Mouse (Mus musculus) 3T3-L1 (cell line): ENCODE data around the gene 1110002E22Rik.

Experiments used
- DNase-seq: peaks from one replicate; pipeline ENCODE4 v3.0.0-alpha.2; 2015; ENCODE audit warnings: low read depth, low spot score

1110002E22Rik gene

DNA sequence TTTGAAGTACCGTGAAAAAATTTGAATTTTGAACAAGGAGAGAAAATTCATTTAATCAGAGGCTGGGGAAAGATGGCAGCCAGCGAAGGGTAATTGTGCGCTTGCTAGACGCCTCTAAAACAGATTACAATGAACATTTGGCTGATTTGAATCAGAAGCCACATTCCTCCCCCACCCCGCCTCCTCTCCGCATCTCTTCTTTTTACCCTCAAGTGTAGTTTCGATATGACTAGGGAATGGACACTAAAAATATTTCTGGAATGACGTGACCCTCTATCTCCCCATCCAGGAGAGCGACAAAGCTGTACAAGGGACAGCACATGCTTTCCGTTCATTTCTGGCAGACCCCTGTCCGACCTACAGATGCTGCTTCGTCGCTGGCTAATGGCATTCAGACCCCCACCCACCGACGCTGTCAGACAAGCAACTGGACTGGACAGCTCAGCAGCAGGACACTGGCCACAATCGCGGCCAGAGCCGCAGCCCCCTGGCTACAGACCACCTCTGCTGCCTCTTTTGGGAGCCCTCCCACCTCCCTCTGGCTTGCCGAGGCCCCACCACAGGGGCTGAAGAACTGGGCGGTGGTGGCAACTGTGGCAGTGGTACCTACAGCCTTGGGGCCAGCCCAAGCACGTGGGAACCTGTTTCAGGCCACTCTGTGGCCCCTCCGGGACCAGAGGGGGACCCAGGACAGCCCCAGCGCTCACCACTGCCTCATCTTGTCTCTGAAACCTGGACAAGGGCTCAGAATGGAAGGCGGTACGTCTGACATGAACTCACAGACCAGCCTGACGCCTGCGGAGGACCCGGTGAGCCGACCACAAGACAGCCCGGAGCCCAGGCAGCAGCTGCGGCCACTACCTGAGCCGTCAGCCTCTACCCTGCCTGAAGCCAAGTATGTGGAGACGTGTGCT, at the start of gene 1110002E22Rik:
TSS of gene 1110002E22Rik (plus strand) at position 321 of the 914 bp plus-strand sequence.
- no peak for DNase-seq

DNA sequence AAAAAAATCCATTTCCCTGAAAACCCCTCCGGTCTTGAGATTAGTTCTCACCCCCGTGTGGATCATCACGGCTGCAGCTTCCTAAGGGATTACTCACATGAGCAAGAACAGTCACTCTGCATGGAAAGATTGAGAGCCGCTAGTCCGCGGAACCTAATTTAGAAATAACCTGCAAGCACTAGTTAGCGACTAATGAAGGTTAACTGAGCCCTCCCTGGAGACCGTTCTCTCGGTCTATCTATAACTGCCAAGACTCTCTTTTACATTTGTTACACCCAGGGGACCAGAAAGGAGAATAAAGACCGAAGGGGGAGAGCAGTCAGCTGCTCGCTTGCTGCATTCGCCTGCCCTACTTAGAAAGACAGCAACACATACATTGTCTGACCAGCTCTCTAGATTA, 48.0 kb upstream of the 1110002E22Rik start:
- no peak for DNase-seq

DNA sequence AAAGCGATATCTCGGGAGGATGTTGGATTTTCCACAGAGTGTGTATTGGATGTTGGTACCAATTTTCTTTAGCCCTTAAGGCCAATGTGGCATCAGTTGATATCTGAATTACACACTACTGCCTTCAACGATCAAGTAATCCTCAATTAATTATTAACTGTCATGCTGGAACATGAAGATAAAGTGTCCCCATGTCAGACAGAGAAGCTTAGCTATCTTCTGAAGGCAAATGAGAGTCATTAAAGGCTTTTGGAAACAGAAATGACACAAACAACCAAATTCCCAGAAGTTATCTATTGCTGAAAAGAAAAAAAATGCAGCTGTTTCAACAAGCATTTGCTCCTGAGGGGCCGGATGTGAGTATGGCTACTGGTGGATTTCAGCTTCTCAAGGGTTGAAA, 42.8 kb upstream of the 1110002E22Rik start:
- DNase-seq, result no peak

DNA sequence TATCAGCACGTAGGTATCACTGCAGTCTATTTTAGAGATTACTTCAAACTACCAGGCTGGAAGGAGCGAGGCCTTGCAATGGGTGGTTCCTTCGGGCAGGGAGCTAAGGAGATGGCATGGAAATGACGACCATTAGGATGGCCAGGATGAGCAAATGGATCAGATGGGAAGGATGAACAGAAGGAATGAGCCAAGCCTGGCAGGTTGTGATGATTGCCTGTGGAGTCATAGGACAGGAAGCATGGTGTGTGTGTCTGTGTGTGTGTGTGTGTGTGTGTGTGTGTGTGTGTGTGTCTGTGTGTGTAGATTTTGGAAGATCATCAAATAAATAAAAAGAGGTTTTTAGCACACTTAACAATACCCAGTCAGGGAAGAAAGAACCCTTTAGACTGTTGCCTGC, 42.2 kb upstream of the 1110002E22Rik start:
- DNase-seq, result no peak

DNA sequence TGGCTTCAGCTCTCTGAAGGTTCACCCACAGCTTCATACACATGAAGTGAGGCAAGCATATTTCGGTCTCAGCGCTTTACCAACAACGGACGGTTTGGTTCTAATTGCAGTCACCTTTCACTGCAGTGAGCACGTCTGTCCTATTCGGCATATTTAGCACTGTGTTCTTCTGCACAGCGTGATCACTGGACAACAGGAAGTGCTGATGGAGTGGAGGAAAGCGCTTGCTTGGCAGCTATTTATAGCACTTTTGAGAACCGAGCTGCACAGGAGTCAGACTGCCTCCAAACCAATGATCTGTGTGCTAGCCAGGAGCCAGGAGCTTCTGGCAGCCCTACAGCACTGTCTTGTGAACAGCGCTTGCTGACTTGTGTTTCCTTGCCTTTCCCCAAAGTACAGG, 38.6 kb upstream of the 1110002E22Rik start:
- no peak for DNase-seq

DNA sequence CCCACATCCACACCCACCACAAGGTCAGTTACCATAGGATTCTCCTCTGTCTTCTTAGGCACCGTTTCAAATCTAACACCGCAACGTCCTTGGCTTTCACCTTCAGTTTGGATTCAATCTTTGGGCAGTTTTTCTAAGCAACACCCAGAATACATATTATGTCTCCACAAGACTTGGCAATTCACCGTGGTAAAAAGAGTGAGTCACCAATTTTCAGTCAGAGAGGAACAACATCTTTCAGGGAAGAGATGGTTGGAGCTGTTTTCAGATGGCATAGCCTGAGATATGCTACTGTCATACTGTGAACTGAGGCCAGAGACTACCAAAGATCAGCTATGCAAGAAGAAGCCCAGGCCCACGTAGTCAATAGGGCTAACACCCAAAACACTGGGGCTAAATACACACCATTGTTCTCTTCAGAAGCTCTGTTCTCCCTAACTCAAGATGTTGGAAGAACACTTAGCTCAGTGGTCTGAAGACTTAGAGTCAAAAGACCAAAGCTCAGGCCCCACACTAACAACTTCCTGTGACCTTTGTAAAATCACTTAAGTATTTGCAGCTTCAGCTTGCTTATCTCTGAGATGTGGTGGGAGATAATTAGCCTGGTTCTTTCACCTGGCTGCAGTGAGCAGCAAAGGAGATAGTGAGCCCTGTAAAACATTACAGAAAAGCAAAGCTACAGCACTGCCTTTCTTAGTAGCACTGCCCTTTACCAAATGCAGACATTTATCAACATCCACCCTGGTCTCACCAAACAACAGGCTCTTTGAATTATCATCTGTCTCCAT, 37.1 kb upstream of the 1110002E22Rik start:
- DNase-seq, result peak; percentile 73

DNA sequence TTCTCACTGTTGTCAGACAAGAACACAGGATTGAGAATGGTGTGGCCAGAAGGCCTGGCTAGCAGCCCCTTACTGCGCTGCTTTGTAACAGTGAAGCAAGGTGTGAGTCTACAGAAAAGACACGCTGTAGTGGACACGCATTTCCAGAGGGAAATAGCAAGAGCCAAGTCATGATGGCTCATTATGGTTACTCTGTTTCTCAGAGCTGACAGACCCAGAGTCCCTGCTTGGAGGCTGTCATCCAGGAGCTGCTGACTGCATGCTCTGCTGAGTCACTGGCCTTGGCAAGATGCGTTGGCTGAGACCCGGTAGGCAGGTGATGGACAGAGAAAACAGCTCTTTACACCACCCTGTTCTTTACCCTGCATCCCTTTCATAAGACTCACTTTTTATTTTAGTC, 35.5 kb upstream of the 1110002E22Rik start:
- peak; percentile 83 for DNase-seq

DNA sequence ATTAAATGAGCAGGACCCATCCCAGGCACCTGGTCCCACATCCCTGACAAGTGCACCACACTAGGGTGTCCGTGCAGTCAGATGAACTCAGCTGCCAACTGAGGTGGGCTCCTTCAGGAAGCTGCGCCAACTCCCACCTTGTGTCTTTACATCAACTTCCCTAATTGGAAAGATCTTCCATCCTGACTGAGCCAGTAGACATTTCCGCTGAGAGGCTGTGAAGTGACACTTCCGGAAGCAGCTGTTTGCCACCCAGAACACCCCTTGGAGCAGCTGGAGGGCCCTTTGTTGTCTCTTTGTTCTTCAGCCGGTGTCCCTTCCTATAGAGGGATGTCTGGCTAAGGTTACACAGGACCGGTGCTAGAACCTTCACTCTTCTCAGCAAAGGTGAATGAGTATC, 34.3 kb upstream of the 1110002E22Rik start:
- no peak for DNase-seq

DNA sequence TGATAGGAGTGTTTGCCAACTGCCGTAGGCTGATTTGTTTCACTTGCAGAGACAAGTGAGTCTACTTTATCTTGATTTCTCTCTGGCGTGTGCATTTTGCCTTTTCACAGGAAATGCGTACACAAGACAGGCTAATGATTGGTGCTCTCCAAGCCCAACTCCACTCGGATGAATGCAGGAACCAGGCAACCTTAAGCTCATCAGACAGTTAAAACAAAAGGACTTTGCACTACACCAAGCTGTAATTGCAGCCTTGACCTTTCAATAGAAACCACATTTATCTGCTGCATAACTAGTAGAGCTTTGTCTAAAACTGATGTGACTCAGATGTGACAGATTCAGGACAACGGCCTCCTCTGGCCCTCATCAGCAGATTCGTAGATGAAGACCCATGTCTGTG, 30.9 kb upstream of the 1110002E22Rik start:
- DNase-seq, result no peak

DNA sequence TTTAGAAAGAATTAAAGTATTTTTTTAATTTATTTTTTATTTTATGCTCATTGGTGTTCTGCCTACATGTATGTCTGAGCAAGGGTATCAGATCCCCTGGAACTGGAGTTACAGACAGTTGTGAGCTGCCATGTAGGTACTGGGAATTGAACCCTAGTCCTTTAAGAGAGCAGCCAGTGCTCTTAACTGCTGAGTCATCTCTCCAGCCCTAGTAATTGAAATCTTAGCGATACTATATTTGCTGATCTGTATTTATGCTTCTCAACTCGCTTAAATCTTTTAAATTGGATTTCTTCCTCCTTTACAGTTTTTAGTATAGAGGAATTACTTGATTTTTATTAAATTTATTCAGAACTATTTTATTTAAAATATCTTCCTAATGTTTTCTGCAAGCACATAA, 23.9 kb upstream of the 1110002E22Rik start:
- no peak for DNase-seq

DNA sequence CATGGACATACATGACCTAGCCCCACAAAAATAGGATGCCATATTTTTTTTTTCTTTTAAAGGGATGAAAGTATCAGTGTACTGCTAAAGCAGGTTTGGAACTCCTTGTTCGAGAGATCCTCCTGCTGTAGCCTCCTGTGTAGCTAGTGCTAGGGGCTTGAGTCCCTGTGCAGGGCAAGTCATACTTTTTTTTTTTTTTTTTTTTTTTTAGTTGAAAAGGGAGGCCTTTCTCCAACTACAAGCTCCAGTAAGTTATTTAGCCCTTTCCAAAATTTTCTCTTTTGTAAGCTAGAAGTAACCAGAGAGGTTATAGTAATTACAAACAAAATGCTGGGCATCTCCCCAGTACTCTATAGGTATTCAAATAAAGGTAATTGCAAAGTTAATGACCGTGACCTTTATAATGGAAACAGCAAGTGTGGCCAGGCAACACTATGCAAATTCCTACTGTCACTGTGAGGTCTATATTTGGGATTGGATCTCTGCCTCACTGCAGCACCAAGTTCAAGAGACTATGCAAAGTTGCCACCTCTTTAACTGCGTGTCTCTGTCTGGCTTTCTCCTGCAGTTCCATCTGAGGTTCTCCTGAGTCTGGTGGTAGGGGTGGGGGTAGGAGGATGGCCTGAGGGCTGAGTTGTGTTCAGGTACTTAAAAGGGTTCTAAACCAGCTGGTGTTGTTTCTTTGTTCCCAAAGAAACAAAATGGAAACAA, 23.1 kb upstream of the 1110002E22Rik start:
- DNase-seq, result no peak

DNA sequence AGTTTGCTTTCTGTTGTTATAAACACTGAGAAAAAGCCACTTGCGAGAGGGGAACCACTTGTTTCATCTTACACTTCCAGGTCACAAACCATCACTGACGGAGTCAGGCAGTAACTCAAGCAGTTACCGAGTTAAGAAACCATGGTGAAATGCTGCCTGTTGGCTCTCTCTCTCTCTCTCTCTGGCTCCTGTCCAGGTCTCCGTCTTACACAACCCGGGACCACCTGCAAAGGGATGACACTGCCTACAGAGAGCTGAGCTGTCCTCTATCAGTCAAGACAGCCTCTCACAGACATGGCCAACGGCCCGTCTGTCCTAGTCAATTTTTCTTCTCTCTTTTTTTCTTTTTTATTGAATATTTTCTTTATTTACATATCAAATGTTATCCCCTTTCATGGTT, 21.5 kb upstream of the 1110002E22Rik start:
- DNase-seq, result no peak

DNA sequence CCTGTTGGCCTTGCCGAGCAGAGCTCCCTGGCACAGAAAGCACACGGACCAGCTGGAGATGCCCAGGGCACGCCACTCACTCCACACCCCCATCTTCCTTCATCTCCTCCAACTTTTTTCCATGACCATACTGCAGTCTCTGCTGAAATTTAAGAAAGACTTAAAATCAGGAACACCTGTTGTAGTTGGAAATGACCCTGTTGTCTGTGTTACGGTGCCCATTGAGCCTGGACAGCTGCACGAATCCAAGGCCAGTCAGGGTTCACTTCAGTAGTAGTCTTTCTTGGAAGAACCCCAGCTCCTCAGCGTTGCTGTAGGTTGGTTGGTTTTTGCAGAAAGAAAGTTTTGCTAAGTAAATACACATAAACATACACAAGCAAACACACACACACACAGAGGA, 15.3 kb upstream of the 1110002E22Rik start:
- no peak for DNase-seq

DNA sequence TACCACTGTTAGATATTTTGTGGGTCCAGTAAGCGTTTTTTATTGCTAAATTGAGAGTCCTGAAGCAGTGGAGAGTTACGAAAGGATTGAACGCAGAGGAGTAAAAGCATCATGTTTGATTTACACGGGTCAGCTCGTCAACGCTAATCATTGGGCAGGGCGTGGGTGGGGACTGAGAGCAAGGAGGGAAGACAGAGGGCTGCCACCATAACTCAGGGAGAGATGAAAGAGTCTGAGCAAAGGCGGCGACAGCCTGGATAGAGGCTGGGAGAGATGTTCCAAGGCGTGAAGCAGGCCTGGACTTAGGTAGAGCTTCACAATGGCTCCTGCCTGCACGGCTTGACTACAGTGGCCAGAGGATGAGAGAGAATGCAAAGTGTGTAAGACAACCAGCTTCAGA, 14.1 kb upstream of the 1110002E22Rik start:
- DNase-seq, result peak; percentile 43

DNA sequence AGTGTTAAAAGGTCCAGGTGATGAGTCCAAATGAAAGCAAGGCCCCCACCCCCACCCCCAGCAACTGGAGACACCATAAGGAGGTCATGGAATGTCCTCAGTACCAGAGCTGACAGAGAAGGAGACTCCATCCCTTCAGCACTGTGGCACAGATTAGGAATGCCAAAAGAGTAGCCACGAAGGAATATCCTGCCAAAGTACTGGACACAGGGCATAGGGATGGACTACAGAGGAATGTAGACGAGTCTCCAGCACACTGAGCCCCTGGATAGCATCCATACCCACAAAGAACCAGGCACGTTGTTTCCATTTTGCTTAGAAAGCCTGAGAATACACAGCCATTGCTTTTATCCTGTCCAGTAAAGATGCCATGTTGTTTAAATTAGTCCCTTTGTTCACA, 13.4 kb upstream of the 1110002E22Rik start:
- peak; percentile 59 for DNase-seq

DNA sequence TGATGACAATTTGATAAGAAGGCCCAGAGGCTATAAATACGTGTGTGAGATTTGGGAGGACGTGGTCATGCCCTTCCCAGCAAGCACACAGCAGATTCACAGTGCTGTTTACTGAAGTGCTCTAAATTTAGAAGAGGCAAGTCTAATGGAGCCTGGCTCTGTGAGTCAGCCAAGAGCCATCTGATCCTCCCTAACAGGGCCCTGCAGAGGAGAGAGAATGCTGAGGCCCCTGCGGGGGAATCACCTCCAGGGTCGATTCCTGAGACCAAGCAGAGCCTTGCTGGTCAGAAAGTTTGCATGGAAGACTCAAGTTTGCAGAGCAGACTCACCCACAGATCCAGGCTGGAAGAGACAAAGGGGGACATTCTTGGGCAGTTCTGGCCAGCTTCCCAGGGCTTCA, 10.9 kb upstream of the 1110002E22Rik start:
- peak; percentile 78 for DNase-seq

DNA sequence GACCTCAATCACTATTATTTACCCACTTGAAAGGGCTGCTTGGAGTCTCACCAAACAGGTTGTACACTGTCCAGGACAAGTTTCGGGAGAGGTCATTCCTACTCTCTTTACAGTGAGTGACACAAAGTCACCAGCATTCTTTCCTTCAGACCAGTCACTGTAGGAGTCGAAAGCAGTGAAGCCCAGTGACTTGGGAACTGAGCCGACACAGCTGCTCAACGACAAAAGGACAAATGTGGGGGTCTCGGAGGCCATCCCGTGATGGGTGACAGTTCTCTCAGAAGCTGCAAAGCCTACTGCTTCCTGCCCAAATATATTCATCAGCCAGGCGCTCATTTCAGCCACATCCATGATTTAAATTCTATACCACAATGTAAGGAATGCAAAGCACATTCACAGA, 7.9 kb upstream of the 1110002E22Rik start:
- DNase-seq, result no peak

DNA sequence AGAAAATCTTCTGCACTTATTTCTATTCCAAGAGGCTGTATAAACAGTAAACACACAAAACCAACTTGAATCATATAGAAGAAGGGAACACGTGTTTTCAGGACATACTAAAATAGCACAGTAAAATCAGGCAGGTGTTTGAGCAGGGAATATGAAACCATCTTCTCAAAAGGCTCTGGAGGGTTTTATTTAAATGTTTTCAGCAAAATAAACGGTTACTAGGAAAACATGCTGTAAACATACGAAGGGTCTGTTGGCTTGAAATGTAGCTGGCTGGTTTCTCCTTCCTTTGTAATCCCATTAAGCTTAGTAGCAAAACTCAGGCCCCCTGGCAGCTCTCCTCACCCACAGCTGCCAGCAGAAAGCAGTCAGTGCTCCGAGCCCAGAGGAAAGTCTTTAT, 6.6 kb upstream of the 1110002E22Rik start:
- no peak for DNase-seq

DNA sequence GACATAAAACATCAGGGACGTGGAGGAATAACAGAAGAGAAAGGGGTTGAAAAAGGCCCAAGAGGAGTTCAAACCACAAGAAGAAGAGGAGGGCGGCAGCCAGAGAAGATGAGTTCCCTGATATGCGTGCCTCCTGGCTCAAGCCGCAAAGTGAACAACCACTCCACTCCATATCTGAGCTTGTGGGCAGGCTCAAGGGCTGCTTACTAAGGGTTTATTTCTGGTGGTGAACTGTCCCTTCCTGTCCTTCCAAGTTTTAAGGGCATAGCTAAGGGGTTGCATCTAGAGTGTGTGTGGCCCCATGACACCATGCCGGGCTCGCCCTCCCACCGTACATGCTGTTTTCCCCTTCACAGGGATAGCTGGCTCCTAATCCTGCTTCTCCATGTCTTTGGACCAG, 4.4 kb upstream of the 1110002E22Rik start:
- no peak for DNase-seq

DNA sequence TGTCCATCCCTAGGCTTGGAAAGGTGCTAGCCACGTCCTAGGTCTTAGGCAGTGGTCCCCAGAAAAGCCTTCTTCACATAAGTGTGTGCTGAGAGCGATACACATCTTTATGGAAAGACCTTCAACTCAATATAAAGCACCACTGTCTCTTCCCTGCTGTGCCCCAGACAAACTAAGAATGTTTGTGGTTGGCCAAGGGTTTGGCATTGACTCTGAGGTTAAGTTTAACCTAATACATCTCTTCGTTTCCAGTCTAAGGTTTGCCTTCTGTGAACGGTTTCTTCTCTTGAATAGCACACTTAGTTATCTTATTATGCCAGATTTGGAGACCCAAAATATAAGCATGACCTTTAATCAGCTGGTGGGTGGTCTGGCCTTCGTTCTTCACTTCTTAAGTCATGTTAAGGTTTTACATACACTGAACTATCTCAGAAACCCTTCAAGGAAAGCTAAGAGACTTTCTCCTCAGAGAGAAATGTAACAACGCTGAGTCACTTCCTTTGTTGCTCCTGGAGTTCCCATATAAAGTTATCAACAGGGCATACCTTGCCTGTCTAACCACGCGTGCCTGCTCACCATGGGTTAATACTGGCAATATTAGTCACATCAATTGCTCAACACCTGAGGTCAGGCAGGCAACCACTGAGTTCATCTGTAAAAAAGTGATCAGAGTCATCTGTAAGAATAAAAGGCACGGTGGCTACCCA, 3.5 kb upstream of the 1110002E22Rik start:
- DNase-seq, result peak; percentile 88

DNA sequence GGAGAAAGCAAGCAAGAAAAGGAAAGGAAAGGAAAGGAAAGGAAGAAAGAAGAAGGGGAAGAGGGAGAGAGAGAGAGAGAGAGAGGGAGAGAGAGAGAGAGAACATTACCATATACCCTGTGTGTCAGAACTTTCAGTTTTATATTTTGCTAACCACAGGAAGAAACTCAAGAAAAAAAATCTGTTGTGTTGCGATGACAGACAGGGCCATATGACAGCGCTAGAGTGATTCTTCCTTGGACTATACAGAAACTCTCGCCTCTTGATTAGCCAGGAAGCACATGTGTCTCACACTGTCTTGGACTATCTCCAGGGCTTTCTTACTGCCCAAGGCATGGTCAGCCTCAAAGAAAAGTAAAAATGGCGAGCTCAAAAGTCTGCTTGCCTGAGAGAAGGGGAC, 2.2 kb upstream of the 1110002E22Rik start:
- DNase-seq, result peak; percentile 45
